Mouse (Mus musculus) stomach, postnatal 0 days (tissue): ENCODE measurements around the gene Pdcd10. TPM values are rescaled to one million over a fixed set of nuclear protein-coding genes. Genes with fewer than 3 reads are reported as not detected.

Experiments used
- ATAC-seq: fragments of 200-750 bp; cut with Nextera tagmentation; 2 replicates; pipeline ENCODE4 v1.8.0; 2017; ENCODE audit not compliant: low FRiP score, low TSS enrichment
- DNase-seq: peaks from one replicate; pipeline ENCODE4 v3.0.0-alpha.2; 2016; ENCODE audit warnings: low spot score
- H3K27ac ChIP-seq: fragments of 300-500 bp; sonication (generic); replicated peaks from 2 replicates; pipeline ENCODE4 v1.5.1; 2014; ENCODE audit warnings: mild to moderate bottlenecking, control low read depth
- H3K27me3 ChIP-seq: fragments of 300-500 bp; sonication (generic); 2 replicates; pipeline ENCODE4 v1.6.1; 2014; ENCODE audit warnings: low read length; ENCODE audit not compliant: control insufficient read depth, insufficient read depth
- H3K36me3 ChIP-seq: fragments of 300-500 bp; sonication (generic); 2 replicates; pipeline ENCODE4 v1.6.1; 2014; ENCODE audit warnings: low read length, mixed read lengths; ENCODE audit not compliant: control insufficient read depth, insufficient read depth
- H3K4me1 ChIP-seq: fragments of 300-500 bp; sonication (generic); replicated peaks from 2 replicates; pipeline ENCODE4 v1.6.1; 2014; ENCODE audit warnings: antibody characterized with exemption; ENCODE audit not compliant: control insufficient read depth, insufficient read depth
- H3K4me2 ChIP-seq: fragments of 300-500 bp; sonication (generic); replicated peaks from 2 replicates; pipeline ENCODE4 v1.6.1; 2014; ENCODE audit warnings: low read depth, mild to moderate bottlenecking, control low read depth, moderate library complexity
- H3K4me3 ChIP-seq: fragments of 300-500 bp; sonication (generic); 2 replicates; pipeline ENCODE4 v1.5.1; 2014; ENCODE audit warnings: low read depth, low read length, control low read depth
- H3K9ac ChIP-seq: fragments of 300-500 bp; sonication (generic); 2 replicates; pipeline ENCODE4 v1.6.1; 2014; ENCODE audit warnings: mild to moderate bottlenecking, low read length, control low read depth, mixed read lengths
- H3K9me3 ChIP-seq: fragments of 300-500 bp; sonication (generic); 2 replicates; pipeline ENCODE4 v1.6.1; 2016; ENCODE audit warnings: low read length; ENCODE audit not compliant: control insufficient read depth
- CTCF ChIP-seq: IDR thresholded peaks from 2 replicates; pipeline ENCODE4 v1.5.1; 2016; ENCODE audit warnings: antibody characterized with exemption, low read depth, mild to moderate bottlenecking, moderate library complexity
- EP300 ChIP-seq: optimal IDR thresholded peaks from 2 replicates; pipeline ENCODE3; 2016; ENCODE audit warnings: antibody characterized with exemption
- WGBS: fragments of 180-500 bp; shearing (Covaris S2); extraction: QIAGEN DNeasy Blood & Tissue Kit; methylation state at CpG from one replicate; pipeline ENCODE4 v1.1.7; 2014; 5-methylcytosine and 5-hydroxymethylcytosine counted together
- polyA plus RNA-seq: library from polyadenylated mRNA; unstranded; fragments of >200 nt; fragmentation: Nextera tagmentation; extraction: Ambion mirVana; gene quantifications from 2 replicates; pipeline ENCODE4 v1.2.1, GENCODE M21; 2015

The Pdcd10 gene
- 99.8 and 102 TPM in 2 replicates for polyA plus RNA-seq

- TF ChIP-seq CTCF (peak; percentile 59), EP300 (no peak)
- under 1% methylated on average over 35 of the region's 35 CpGs for WGBS
- DNase-seq: peak; percentile 100
These were observed at the start of gene Pdcd10 for GRCm38 (mm10) chr3:75556695-75557291. Gene Pdcd10, minus strand, starts transcription at chr3:75556856.

DNA sequence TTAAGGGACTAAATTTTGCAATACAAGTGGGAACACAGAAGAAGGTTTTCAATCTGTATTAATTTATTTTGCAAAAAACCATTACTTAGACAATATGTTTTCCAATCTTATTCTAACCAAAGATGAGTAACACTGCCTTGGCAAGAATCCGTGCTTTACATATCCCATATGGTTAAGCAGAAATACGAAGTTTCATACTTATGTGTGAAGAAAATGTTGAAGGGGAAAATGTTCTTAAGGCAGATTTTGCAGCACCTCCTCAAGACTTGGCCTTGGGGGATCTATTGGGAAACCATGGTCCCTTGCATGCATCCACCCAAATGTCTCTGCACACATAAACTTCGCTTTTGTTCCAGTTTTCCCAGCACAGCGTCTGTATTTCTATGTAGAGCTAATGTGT lies 28.2 kb upstream of the Pdcd10 start:
- no peak for DNase-seq
- Histone ChIP-seq H3K27me3 (no peaks in the 10 kb centered on the region), H3K4me1 (no peaks in the 10 kb centered on the region), H3K9me3 (no peaks in the 10 kb centered on the region), H3K4me2 (no peak overlapping the region), H3K36me3 (no peaks in the 10 kb centered on the region), H3K4me3 (no peak overlapping the region), H3K9ac (no peak overlapping the region), H3K27ac (no peak overlapping the region)
- ATAC-seq: no peak
- 75% methylated on average over 4 of the region's 4 CpGs for WGBS
- TF ChIP-seq CTCF: no peak
- TF ChIP-seq EP300: no peak

More at GRCm38 (mm10) chr3:75556695-75557291, at the start of gene Pdcd10:
- peak within 1 kb of the TSS; percentile 76 for H3K4me2 ChIP-seq
- H3K36me3 ChIP-seq: no peaks in the 10 kb centered on the region
- H3K9ac ChIP-seq: peak within 1 kb of the TSS; percentile 95
- H3K4me3 ChIP-seq: peak within 1 kb of the TSS; percentile 94
- peak; percentile 99 for ATAC-seq
- no peaks in the 10 kb centered on the region for H3K9me3 ChIP-seq
- H3K27me3 ChIP-seq: no peaks in the 10 kb centered on the region
- peak within 1 kb of the TSS; percentile 91 for H3K27ac ChIP-seq
- no peaks in the 10 kb centered on the region for H3K4me1 ChIP-seq

DNA sequence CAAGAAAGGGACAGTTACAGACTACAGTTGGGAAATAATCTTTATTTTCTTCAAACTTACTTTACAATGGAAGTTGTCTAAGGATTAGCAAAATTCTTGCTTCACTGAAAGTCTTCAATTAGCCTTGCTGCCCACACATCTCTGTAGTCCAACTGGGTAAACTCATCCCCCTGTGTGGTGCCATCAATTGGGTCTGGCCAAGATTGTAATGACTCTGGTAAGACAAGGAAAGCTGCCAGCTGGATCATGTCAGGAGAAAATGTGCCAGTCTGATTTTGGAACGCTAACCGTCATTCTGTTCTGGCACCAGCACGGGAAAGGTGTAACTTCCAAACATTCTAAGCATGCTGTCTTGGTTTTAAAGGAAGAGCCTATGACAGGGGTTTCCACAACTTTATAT lies 26.6 kb upstream of the Pdcd10 start:
- no peak overlapping the region for H3K9ac ChIP-seq
- no peaks in the 10 kb centered on the region for H3K36me3 ChIP-seq
- DNase-seq (no peak), ATAC-seq (no peak)
- WGBS: 75% methylated on average over 3 of the region's 3 CpGs
- H3K9me3 ChIP-seq: no peaks in the 10 kb centered on the region
- TF ChIP-seq EP300: no peak
- no peak for TF ChIP-seq CTCF
- no peaks in the 10 kb centered on the region for H3K4me1 ChIP-seq
- H3K4me2 ChIP-seq: no peak overlapping the region
- H3K27me3 ChIP-seq: no peaks in the 10 kb centered on the region
- no peak overlapping the region for H3K27ac ChIP-seq
- no peak overlapping the region for H3K4me3 ChIP-seq

DNA sequence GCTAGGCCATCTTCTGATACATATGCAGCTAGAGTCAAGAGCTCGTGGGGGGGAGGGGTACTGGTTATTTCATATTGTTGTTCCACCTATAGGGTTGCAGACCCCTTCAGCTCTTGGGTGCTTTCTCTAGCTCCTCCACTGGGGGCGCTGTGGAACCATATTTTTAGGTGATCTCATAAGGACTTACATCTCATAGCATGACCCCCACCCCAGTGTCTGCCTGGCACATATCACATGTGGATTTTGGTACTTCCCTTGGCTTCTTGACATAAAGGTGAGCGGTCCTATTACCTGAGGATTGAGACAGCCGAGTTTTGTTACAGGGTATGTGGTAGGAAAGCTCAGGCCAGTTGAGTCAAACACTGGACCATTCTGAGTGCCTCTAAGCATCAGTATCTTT lies 22.7 kb upstream of the Pdcd10 start:
- Histone ChIP-seq H3K9me3 (no peaks in the 10 kb centered on the region), H3K9ac (no peak overlapping the region), H3K4me3 (no peak overlapping the region), H3K4me2 (no peak overlapping the region), H3K27ac (no peak overlapping the region), H3K27me3 (no peaks in the 10 kb centered on the region), H3K4me1 (no peaks in the 10 kb centered on the region), H3K36me3 (no peaks in the 10 kb centered on the region)
- no peak for TF ChIP-seq EP300
- peak; percentile 40 for TF ChIP-seq CTCF
- ATAC-seq: no peak
- 52% methylated on average over 4 of the region's 4 CpGs for WGBS
- peak; percentile 15 for DNase-seq

DNA sequence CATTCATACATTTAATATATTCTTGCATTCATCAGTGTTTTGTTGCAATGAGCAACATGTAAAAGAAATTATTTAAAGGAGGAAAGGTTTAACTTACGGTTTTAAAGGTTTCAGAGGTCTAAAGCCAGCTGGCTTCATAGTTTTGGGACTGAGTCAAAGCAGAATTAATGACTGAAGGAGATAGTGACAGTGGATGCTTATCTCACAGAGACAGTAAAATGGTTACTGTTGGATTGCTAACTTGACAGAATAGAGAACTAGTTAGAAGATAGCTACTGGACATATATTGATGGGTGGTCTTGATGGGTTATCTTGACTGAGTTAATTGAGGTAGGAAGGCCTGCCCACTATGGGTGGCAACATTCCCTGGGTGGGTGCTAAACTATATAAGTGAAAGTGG lies 18.9 kb upstream of the Pdcd10 start:
- no peaks in the 10 kb centered on the region for H3K9me3 ChIP-seq

GRCm38 (mm10) chr3:75574074-75574473 lies 17.4 kb upstream of the Pdcd10 start:
- no peaks in the 10 kb centered on the region for H3K9me3 ChIP-seq
- no peak overlapping the region for H3K4me3 ChIP-seq
- no peaks in the 10 kb centered on the region for H3K36me3 ChIP-seq
- no peak for TF ChIP-seq CTCF
- TF ChIP-seq EP300: no peak
- ATAC-seq (no peak), DNase-seq (no peak)
- H3K27me3 ChIP-seq: no peaks in the 10 kb centered on the region
- no peaks in the 10 kb centered on the region for H3K4me1 ChIP-seq
- H3K9ac ChIP-seq: no peak overlapping the region
- 58% methylated on average over 2 of the region's 2 CpGs for WGBS
- H3K4me2 ChIP-seq: no peak overlapping the region
- H3K27ac ChIP-seq: no peak overlapping the region

More for the DNA sequence above, 18.9 kb upstream of the Pdcd10 start:
- DNase-seq: no peak
- no peak overlapping the region for H3K4me2 ChIP-seq
- no peak overlapping the region for H3K4me3 ChIP-seq
- no peaks in the 10 kb centered on the region for H3K27me3 ChIP-seq
- no peak for ATAC-seq
- no peak overlapping the region for H3K9ac ChIP-seq
- WGBS: 84% methylated on average over 1 of the region's 1 CpGs
- H3K36me3 ChIP-seq: no peaks in the 10 kb centered on the region
- H3K4me1 ChIP-seq: no peaks in the 10 kb centered on the region
- TF ChIP-seq CTCF (no peak), EP300 (no peak)
- H3K27ac ChIP-seq: no peak overlapping the region
